Mouse (Mus musculus) thymus, adult 2 months (tissue): ENCODE data around the gene Cacna1d. TPM values are rescaled to one million over a fixed set of nuclear protein-coding genes. Genes with fewer than 3 reads are reported as not detected.

Experiments
- DNase-seq: peaks from one replicate; pipeline ENCODE4 v3.0.0; 2021
- H3K27ac ChIP-seq: fragments of 200-500 bp; 2 replicates; pipeline ENCODE4 v1.5.1; 2012; ENCODE audit warnings: low read length, control low read depth; ENCODE audit not compliant: control insufficient read depth, insufficient read depth
- H3K27me3 ChIP-seq: fragments of 200-500 bp; 2 replicates; pipeline ENCODE4 v1.6.1; 2012; ENCODE audit warnings: mild to moderate bottlenecking, low read length, moderate library complexity, mixed read lengths; ENCODE audit not compliant: control insufficient read depth, insufficient read depth
- H3K36me3 ChIP-seq: fragments of 200-500 bp; 2 replicates; pipeline ENCODE4 v1.6.1; 2012; ENCODE audit warnings: mild to moderate bottlenecking, low read length, moderate library complexity; ENCODE audit not compliant: control insufficient read depth, insufficient read depth
- H3K4me1 ChIP-seq: fragments of 200-500 bp; replicated peaks from 2 replicates; pipeline ENCODE4 v1.6.1; 2012; ENCODE audit warnings: low read length; ENCODE audit not compliant: control insufficient read depth, insufficient read depth
- H3K4me3 ChIP-seq: fragments of 200-500 bp; 2 replicates; pipeline ENCODE4 v1.5.1; 2012; ENCODE audit warnings: mild to moderate bottlenecking, low read length, control low read depth, moderate library complexity; ENCODE audit not compliant: control insufficient read depth, insufficient read depth
- CTCF ChIP-seq: fragments of 200-500 bp; IDR thresholded peaks from 2 replicates; pipeline ENCODE4 v1.5.1; 2012; ENCODE audit warnings: mild to moderate bottlenecking, control low read depth, low read length, moderate library complexity, borderline replicate concordance; ENCODE audit not compliant: control insufficient read depth, poor library complexity, insufficient read depth; ENCODE audit errors: extremely low read depth
- POLR2A ChIP-seq: fragments of 200-500 bp; IDR thresholded peaks from 2 replicates; pipeline ENCODE4 v1.6.1; 2012; ENCODE audit warnings: mild to moderate bottlenecking, low read length, control low read depth, moderate library complexity; ENCODE audit not compliant: control insufficient read depth, poor library complexity, insufficient read depth; ENCODE audit errors: extremely low read depth
- WGBS: fragments of 180-500 bp; shearing (Covaris S2); methylation state at CpG from one replicate; pipeline ENCODE4 v1.1.7; 2018; 5-methylcytosine and 5-hydroxymethylcytosine counted together
- polyA plus RNA-seq: library from polyadenylated mRNA; depleted of rRNA; stranded (reverse); fragments of >200 nt; gene quantifications from 2 replicates; pipeline ENCODE4 v1.2.3, GENCODE M21; 2012

The Cacna1d gene
- polyA plus RNA-seq, 1 experiment, result 2.2 TPM

GRCm38 (mm10) chr14:30422376-30423140 is 68.7 kb downstream of the Cacna1d start:
- no peak for TF ChIP-seq POLR2A
- no peak for TF ChIP-seq CTCF
- Histone ChIP-seq H3K27ac (no peak overlapping the region), H3K4me1 (no peaks in the 10 kb centered on the region), H3K4me3 (no peak overlapping the region), H3K27me3 (no peaks in the 10 kb centered on the region), H3K36me3 (no peaks in the 10 kb centered on the region)
- 90% methylated on average over 7 of the region's 7 CpGs for WGBS
- no peak for DNase-seq

DNA sequence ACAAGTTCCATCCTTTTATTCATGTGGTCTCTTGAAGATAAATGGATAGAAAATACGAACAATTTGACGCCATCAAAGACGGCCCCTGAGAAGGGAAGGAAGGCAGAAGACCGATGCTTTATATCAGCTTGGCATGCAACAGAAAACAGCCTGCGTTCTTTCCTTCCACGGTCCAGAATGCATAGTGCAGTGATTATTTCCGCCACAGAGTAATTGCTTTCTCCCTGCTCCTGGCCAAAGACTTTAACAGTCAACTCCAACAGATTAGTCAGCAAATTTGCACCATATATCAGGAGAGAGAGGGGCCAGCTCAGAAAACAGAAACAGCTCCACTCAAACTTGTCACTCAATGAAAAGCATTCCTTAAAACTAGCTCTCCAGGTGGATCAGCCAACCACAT is 71.8 kb downstream of the Cacna1d start:
- no peak for TF ChIP-seq CTCF
- no peak for TF ChIP-seq POLR2A
- Histone ChIP-seq H3K4me3 (no peak overlapping the region), H3K27me3 (no peaks in the 10 kb centered on the region), H3K36me3 (no peaks in the 10 kb centered on the region), H3K4me1 (no peaks in the 10 kb centered on the region), H3K27ac (no peak overlapping the region)
- no peak for DNase-seq
- 90% methylated on average over 7 of the region's 7 CpGs for WGBS

DNA sequence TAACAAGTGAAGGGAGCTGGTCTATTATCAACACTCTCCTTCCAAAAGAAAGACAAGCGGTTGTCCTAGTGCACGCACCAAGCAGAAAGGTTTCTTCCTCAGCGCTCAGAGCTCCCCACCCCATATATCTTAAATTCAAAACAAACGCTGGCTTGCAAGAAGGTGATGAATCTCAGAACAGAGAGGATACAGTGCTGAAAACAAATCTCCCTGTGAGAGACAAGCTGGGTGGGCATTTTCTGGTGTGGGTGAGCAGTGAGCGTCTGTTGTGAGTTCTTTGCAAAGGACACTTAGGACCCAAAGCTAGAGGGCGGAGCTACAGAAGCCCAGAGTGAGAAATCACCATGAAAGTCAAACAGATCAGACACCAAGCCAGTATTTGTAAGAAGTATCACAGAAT is 72.2 kb downstream of the Cacna1d start:
- Histone ChIP-seq H3K4me1 (no peaks in the 10 kb centered on the region), H3K27ac (no peak overlapping the region), H3K4me3 (no peak overlapping the region), H3K36me3 (no peaks in the 10 kb centered on the region), H3K27me3 (no peaks in the 10 kb centered on the region)
- TF ChIP-seq POLR2A, result no peak
- no peak for TF ChIP-seq CTCF
- DNase-seq, result no peak
- 92% methylated on average over 6 of the region's 6 CpGs for WGBS

- no peaks in the 10 kb centered on the region for H3K4me1 ChIP-seq
- no peak overlapping the region for H3K4me3 ChIP-seq
- no peak overlapping the region for H3K27ac ChIP-seq
- no peaks in the 10 kb centered on the region for H3K27me3 ChIP-seq
- 85% methylated on average over 5 of the region's 5 CpGs for WGBS
- no peaks in the 10 kb centered on the region for H3K36me3 ChIP-seq
- DNase-seq, result no peak
- TF ChIP-seq POLR2A (no peak), CTCF (no peak)
Observed at GRCm38 (mm10) chr14:30415830-30416229, 75.4 kb downstream of the Cacna1d start.

- no peak overlapping the region for H3K27ac ChIP-seq
- H3K4me1 ChIP-seq, result no peaks in the 10 kb centered on the region
- DNase-seq, result no peak
- H3K4me3 ChIP-seq, result no peak overlapping the region
- no peaks in the 10 kb centered on the region for H3K27me3 ChIP-seq
- H3K36me3 ChIP-seq, result no peaks in the 10 kb centered on the region
- TF ChIP-seq CTCF, result no peak
- no peak for TF ChIP-seq POLR2A
- WGBS, result 67% methylated on average over 2 of the region's 2 CpGs
Observed at GRCm38 (mm10) chr14:30414131-30414530, 77.1 kb downstream of the Cacna1d start.

DNA sequence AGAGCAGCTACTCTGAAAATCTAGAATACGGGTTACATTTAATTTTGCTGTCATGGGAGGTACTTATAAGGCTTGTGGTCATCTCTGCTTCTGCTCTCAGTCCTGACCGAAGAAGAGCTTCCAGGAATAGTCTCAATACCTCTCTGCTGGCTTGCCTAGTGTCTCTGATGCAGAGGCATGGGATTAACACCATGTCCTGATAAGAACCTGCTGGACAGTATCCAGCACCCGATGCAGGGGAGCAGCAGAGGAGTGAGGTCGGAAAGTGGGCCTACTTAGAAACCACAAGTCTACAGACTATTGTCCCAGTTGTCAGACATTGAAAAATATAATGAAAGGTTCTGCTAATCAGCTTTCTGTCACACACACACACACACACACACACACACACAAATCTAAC is 81.9 kb downstream of the Cacna1d start:
- 89% methylated on average over 4 of the region's 4 CpGs for WGBS
- Histone ChIP-seq H3K27me3 (no peaks in the 10 kb centered on the region), H3K36me3 (no peaks in the 10 kb centered on the region), H3K4me3 (no peak overlapping the region), H3K4me1 (peaks cover 2% of the 10 kb centered on the region; the same call in 1 of the 2 replicates), H3K27ac (no peak overlapping the region)
- TF ChIP-seq CTCF (no peak), POLR2A (no peak)
- DNase-seq, result no peak
